Mouse (Mus musculus) intestine, embryonic 15.5 days (tissue): ENCODE results near the gene Asxl2. TPM values are rescaled to one million over a fixed set of nuclear protein-coding genes. Genes with fewer than 3 reads are reported as not detected.
"Not testable (repeated sequence)": the region's sequence is repeated elsewhere in the genome, so short reads cannot be mapped to it uniquely, and the experiment has no call there.

Experiments used
- ATAC-seq: fragments of 200-750 bp; cut with Nextera tagmentation; 2 replicates; pipeline ENCODE4 v1.8.0; 2017; ENCODE audit warnings: moderate TSS enrichment, moderate library complexity
- H3K27ac ChIP-seq: fragments of 300-500 bp; sonication (generic); 2 replicates; pipeline ENCODE4 v1.5.1; 2015; ENCODE audit warnings: mild to moderate bottlenecking, inconsistent platforms
- H3K27me3 ChIP-seq: fragments of 300-500 bp; sonication (generic); replicated peaks from 2 replicates; pipeline ENCODE4 v1.6.1; 2015; ENCODE audit warnings: inconsistent platforms
- H3K36me3 ChIP-seq: fragments of 300-500 bp; sonication (generic); 2 replicates; pipeline ENCODE4 v1.6.1; 2015; ENCODE audit warnings: inconsistent platforms
- H3K4me1 ChIP-seq: fragments of 300-500 bp; sonication (generic); replicated peaks from 2 replicates; pipeline ENCODE4 v1.6.1; 2015; ENCODE audit warnings: inconsistent platforms
- H3K4me2 ChIP-seq: fragments of 300-500 bp; sonication (generic); replicated peaks from 2 replicates; pipeline ENCODE4 v1.6.1; 2015; ENCODE audit warnings: mild to moderate bottlenecking, inconsistent platforms
- H3K4me3 ChIP-seq: fragments of 300-500 bp; sonication (generic); replicated peaks from 2 replicates; pipeline ENCODE4 v1.5.1; 2015; ENCODE audit warnings: inconsistent platforms
- H3K9ac ChIP-seq: fragments of 300-500 bp; sonication (generic); 2 replicates; pipeline ENCODE4 v1.6.1; 2015; ENCODE audit warnings: inconsistent platforms
- H3K9me3 ChIP-seq: fragments of 300-500 bp; sonication (generic); 2 replicates; pipeline ENCODE4 v1.6.1; 2016; ENCODE audit warnings: inconsistent platforms
- WGBS: fragments of 180-500 bp; shearing (Covaris S2); methylation state at CpG from one replicate; pipeline ENCODE4 v1.1.7; 2015; 5-methylcytosine and 5-hydroxymethylcytosine counted together
- polyA plus RNA-seq: library from polyadenylated mRNA; unstranded; fragments of >200 nt; fragmentation: Nextera tagmentation; extraction: Ambion mirVana; gene quantifications from 2 replicates; pipeline ENCODE4 v1.2.1, GENCODE M21; 2015

The Asxl2 gene
- polyA plus RNA-seq, 1 experiment from 2014 or later = 18.6 TPM

DNA sequence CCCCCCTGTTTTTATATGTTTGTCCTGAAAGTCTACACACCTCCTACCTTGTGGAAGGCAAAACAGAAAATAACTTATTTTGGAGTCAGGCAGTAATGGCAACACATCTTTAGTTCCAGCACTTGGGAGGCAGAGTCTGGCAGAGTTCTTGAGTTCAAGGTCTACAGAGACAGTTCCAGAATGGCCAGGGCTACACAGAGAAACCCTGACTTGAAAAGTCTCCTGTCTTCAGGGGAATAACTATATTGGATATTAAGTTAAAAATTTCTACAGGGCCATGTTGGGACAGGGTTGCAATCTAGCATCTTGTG, 3.7 kb downstream of the Asxl2 start:
- Histone ChIP-seq H3K27ac (no peak overlapping the region), H3K9me3 (no peaks in the 10 kb centered on the region), H3K9ac (no peak overlapping the region), H3K4me3 (no peak overlapping the region), H3K36me3 (no peaks in the 10 kb centered on the region), H3K4me2 (no peak overlapping the region), H3K27me3 (no peaks in the 10 kb centered on the region), H3K4me1 (no peaks in the 10 kb centered on the region; the same call in 1 of the 2 replicates)
- no peak for ATAC-seq

- no peaks in the 10 kb centered on the region for H3K9me3 ChIP-seq
- no peaks in the 10 kb centered on the region for H3K27me3 ChIP-seq
- no peak for ATAC-seq
- no peak overlapping the region for H3K27ac ChIP-seq
- H3K4me3 ChIP-seq = no peak overlapping the region
- H3K4me1 ChIP-seq = no peaks in the 10 kb centered on the region
- no peak overlapping the region for H3K9ac ChIP-seq
- no peak overlapping the region for H3K4me2 ChIP-seq
- H3K36me3 ChIP-seq = no peaks in the 10 kb centered on the region
Observed at GRCm38 (mm10) chr12:3430985-3431384, 4.3 kb downstream of the Asxl2 start.

DNA sequence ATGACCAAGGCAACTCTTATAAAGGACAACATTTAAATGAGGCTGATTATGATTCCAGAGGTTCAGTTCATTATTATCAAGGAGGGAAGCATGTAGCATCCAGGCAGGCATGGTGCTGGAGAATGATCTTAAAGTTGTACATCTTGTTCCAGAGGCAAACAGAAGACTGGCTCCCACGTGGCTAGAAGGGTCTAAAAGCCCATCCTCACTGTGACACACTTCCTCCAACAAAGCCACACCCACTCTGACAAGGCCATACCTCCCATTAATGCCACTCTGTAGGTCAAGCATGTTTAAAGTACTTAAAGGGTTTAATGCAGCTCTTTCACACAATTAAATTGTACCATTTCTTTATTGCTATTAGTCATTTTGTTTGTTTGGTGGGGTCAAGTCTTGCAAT, 7.1 kb downstream of the Asxl2 start:
- 39% methylated on average over 1 of the region's 1 CpGs for WGBS
- no peaks in the 10 kb centered on the region for H3K36me3 ChIP-seq

GRCm38 (mm10) chr12:3436446-3436845, 9.8 kb downstream of the Asxl2 start:
- Histone ChIP-seq H3K4me3 (no peak overlapping the region), H3K27me3 (no peaks in the 10 kb centered on the region), H3K9me3 (no peaks in the 10 kb centered on the region), H3K4me2 (no peak overlapping the region), H3K36me3 (no peaks in the 10 kb centered on the region), H3K4me1 (no peaks in the 10 kb centered on the region), H3K27ac (no peak overlapping the region), H3K9ac (no peak overlapping the region)
- WGBS = 87% methylated on average over 5 of the region's 5 CpGs
- ATAC-seq = no peak

More for the DNA sequence above, 7.1 kb downstream of the Asxl2 start:
- Histone ChIP-seq H3K9me3 (no peaks in the 10 kb centered on the region), H3K4me2 (no peak overlapping the region), H3K4me1 (no peaks in the 10 kb centered on the region), H3K9ac (no peak overlapping the region), H3K27ac (no peak overlapping the region), H3K27me3 (no peaks in the 10 kb centered on the region), H3K4me3 (no peak overlapping the region)
- ATAC-seq = no peak

DNA sequence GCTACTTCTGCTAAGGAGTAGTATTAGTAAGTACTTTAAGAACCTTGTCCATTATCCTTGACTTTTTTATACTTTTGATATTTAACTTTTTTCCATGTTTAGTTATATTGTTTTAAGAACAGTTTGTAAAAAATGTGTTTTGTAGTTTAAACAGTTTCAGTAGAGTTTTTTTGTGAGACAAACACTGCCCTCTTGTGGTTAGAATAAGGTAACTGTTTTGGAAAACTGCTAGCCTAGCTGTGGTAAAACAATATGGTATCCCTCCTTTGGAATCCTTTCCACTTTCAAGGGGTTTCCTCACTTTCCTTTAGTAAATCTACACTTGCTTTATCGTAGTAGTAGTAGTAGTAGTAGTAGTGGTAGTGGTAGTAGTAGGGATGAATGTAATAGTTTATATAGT, 11.2 kb downstream of the Asxl2 start:
- H3K27me3 ChIP-seq = no peaks in the 10 kb centered on the region
- no peak overlapping the region for H3K4me3 ChIP-seq
- H3K27ac ChIP-seq = no peak overlapping the region
- H3K9ac ChIP-seq = no peak overlapping the region
- no peak overlapping the region for H3K4me2 ChIP-seq
- H3K36me3 ChIP-seq = no peaks in the 10 kb centered on the region
- no peaks in the 10 kb centered on the region for H3K9me3 ChIP-seq
- H3K4me1 ChIP-seq = no peaks in the 10 kb centered on the region
- WGBS = 100% methylated on average over 1 of the region's 1 CpGs
- no peak for ATAC-seq

GRCm38 (mm10) chr12:3440916-3441315, 14.3 kb downstream of the Asxl2 start:
- Histone ChIP-seq H3K4me3 (no peak overlapping the region), H3K36me3 (no peaks in the 10 kb centered on the region), H3K27me3 (no peaks in the 10 kb centered on the region), H3K9me3 (no peaks in the 10 kb centered on the region), H3K4me1 (no peaks in the 10 kb centered on the region), H3K9ac (no peak overlapping the region), H3K4me2 (no peak overlapping the region), H3K27ac (no peak overlapping the region)
- no peak for ATAC-seq
- 70% methylated on average over 2 of the region's 2 CpGs for WGBS

- H3K27ac ChIP-seq = no peak overlapping the region
- H3K9me3 ChIP-seq = no peaks in the 10 kb centered on the region
- no peaks in the 10 kb centered on the region for H3K36me3 ChIP-seq
- no peak; the same call in 1 of the 2 replicates for ATAC-seq
- WGBS = 85% methylated on average over 5 of the region's 5 CpGs
- no peak overlapping the region for H3K9ac ChIP-seq
- no peaks in the 10 kb centered on the region for H3K27me3 ChIP-seq
- no peak overlapping the region for H3K4me2 ChIP-seq
- no peaks in the 10 kb centered on the region for H3K4me1 ChIP-seq
- no peak overlapping the region for H3K4me3 ChIP-seq
Observed at GRCm38 (mm10) chr12:3441361-3441760, 14.7 kb downstream of the Asxl2 start.

GRCm38 (mm10) chr12:3453554-3453953, 26.9 kb downstream of the Asxl2 start:
- no peaks in the 10 kb centered on the region for H3K4me1 ChIP-seq
- H3K27me3 ChIP-seq = no peaks in the 10 kb centered on the region
- H3K4me3 ChIP-seq = no peak overlapping the region
- H3K9me3 ChIP-seq = no peaks in the 10 kb centered on the region
- no peak overlapping the region for H3K27ac ChIP-seq
- no peak overlapping the region for H3K9ac ChIP-seq
- 94% methylated on average over 3 of the region's 3 CpGs for WGBS
- H3K36me3 ChIP-seq = no peaks in the 10 kb centered on the region
- H3K4me2 ChIP-seq = no peak overlapping the region
- no peak for ATAC-seq

DNA sequence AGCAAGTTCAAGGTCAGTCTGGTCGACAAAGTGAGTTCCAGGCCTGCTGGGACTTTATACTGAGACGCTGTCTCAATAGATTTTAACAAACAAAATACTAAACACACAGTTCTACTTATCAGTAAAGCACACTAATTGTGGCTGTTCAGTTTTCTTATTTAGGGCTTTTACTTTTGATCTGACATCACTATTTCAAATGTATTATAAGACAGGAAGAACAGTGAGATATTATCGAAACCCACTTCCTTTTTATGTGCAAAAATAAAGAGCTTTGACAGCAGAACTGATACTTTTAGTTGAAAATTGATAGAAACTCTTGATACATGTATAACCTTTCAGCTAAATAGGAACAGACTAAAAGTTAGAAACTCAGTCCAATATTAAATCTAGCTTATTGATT, 36.4 kb downstream of the Asxl2 start:
- H3K27ac ChIP-seq = no peak overlapping the region
- no peak for ATAC-seq
- H3K4me3 ChIP-seq = no peak overlapping the region
- no peak overlapping the region for H3K9ac ChIP-seq
- no peaks in the 10 kb centered on the region for H3K36me3 ChIP-seq
- H3K9me3 ChIP-seq = no peaks in the 10 kb centered on the region
- H3K4me1 ChIP-seq = no peaks in the 10 kb centered on the region
- no peaks in the 10 kb centered on the region for H3K27me3 ChIP-seq
- WGBS = 88% methylated on average over 3 of the region's 3 CpGs
- no peak overlapping the region for H3K4me2 ChIP-seq

DNA sequence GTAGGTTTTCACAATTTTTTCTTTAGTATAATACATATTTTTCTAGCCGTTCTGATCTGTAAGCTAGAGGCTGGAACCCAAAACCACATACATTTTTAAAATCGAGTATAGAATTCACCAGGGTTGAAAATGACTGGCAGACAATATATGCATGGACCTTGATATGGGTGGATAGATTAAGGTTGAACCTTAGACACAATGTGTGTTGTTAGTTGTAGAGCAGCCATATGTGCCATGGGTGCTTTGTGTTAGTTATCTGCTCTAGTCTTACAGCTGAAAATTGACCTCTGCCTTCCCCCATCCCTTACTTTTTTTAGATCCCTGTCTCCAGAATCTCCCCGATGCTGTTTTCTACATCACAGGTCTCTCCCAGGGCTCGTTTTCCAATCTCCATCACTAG, 73.0 kb downstream of the Asxl2 start:
- Histone ChIP-seq H3K9ac (no peak overlapping the region), H3K4me3 (no peak overlapping the region), H3K36me3 (peaks cover 4% of the 10 kb centered on the region), H3K27me3 (no peaks in the 10 kb centered on the region), H3K4me1 (no peaks in the 10 kb centered on the region), H3K27ac (no peak overlapping the region), H3K9me3 (no peaks in the 10 kb centered on the region), H3K4me2 (no peak overlapping the region)
- 78% methylated on average over 4 of the region's 4 CpGs for WGBS
- ATAC-seq = peak; percentile 47

- H3K36me3 ChIP-seq = peaks cover 4% of the 10 kb centered on the region
- H3K4me2 ChIP-seq = no peak overlapping the region
- H3K9ac ChIP-seq = no peak overlapping the region
- 82% methylated on average over 6 of the region's 6 CpGs for WGBS
- peak; percentile 82 for ATAC-seq
- H3K9me3 ChIP-seq = no peaks in the 10 kb centered on the region
- H3K27ac ChIP-seq = no peak overlapping the region
- no peak overlapping the region for H3K4me3 ChIP-seq
- H3K4me1 ChIP-seq = no peaks in the 10 kb centered on the region
- H3K27me3 ChIP-seq = no peaks in the 10 kb centered on the region
Observed at GRCm38 (mm10) chr12:3500071-3500470, 73.4 kb downstream of the Asxl2 start.

GRCm38 (mm10) chr12:3518665-3519297, 92.1 kb downstream of the Asxl2 start:
- Histone ChIP-seq H3K4me3 (no peak overlapping the region), H3K36me3 (no peaks in the 10 kb centered on the region), H3K27me3 (no peaks in the 10 kb centered on the region), H3K4me1 (no peaks in the 10 kb centered on the region), H3K9ac (no peak overlapping the region), H3K4me2 (no peak overlapping the region), H3K27ac (no peak overlapping the region), H3K9me3 (no peaks in the 10 kb centered on the region)
- 80% methylated on average over 4 of the region's 4 CpGs for WGBS
- ATAC-seq = no peak

GRCm38 (mm10) chr12:3521806-3522205, 95.1 kb downstream of the Asxl2 start:
- not testable (repeated sequence) for H3K4me1 ChIP-seq, H3K27ac ChIP-seq, H3K36me3 ChIP-seq, H3K4me2 ChIP-seq, H3K9me3 ChIP-seq, H3K9ac ChIP-seq, ATAC-seq, H3K4me3 ChIP-seq, H3K27me3 ChIP-seq
- WGBS = 88% methylated on average over 8 of the region's 8 CpGs
